Mouse (Mus musculus) intestine, embryonic 16.5 days (tissue): ENCODE measurements at regions not wholly inside any gene's neighbourhood (a gene's known extent, or its start where the extent isn't known, plus 50 kb on each side); places are given as distances from the start of the nearest gene placed in this dataset.

Experiments used
- ATAC-seq: fragments of 200-750 bp; cut with Nextera tagmentation; 2 replicates; pipeline ENCODE4 v1.8.0; 2017; ENCODE audit warnings: moderate TSS enrichment, moderate library complexity
- H3K27ac ChIP-seq: fragments of 300-500 bp; sonication (generic); 2 replicates; pipeline ENCODE4 v1.5.1; 2014; ENCODE audit warnings: mild to moderate bottlenecking, low read length
- H3K27me3 ChIP-seq: fragments of 300-500 bp; sonication (generic); replicated peaks from 2 replicates; pipeline ENCODE4 v1.6.1; 2014; ENCODE audit warnings: low read length, control low read depth, mixed read lengths; ENCODE audit not compliant: control insufficient read depth, insufficient read depth
- H3K36me3 ChIP-seq: fragments of 300-500 bp; sonication (generic); 2 replicates; pipeline ENCODE4 v1.6.1; 2014; ENCODE audit warnings: low read length, control low read depth; ENCODE audit not compliant: control insufficient read depth, insufficient read depth
- H3K4me1 ChIP-seq: fragments of 300-500 bp; sonication (generic); 2 replicates; pipeline ENCODE4 v1.6.1; 2014; ENCODE audit warnings: low read length, control low read depth, mixed read lengths; ENCODE audit not compliant: control insufficient read depth, insufficient read depth
- H3K4me2 ChIP-seq: fragments of 300-500 bp; sonication (generic); 2 replicates; pipeline ENCODE4 v1.6.1; 2014; ENCODE audit warnings: low read depth, low read length, control low read depth
- H3K4me3 ChIP-seq: fragments of 300-500 bp; sonication (generic); 2 replicates; pipeline ENCODE4 v1.5.1; 2014; ENCODE audit warnings: mild to moderate bottlenecking, low read length
- H3K9ac ChIP-seq: fragments of 300-500 bp; sonication (generic); 2 replicates; pipeline ENCODE4 v1.6.1; 2014; ENCODE audit warnings: low read depth, low read length
- H3K9me3 ChIP-seq: fragments of 300-500 bp; sonication (generic); 2 replicates; pipeline ENCODE4 v1.6.1; 2016; ENCODE audit warnings: low read length, control low read depth; ENCODE audit not compliant: control insufficient read depth
- WGBS: fragments of 180-500 bp; shearing (Covaris S2); extraction: QIAGEN DNeasy Blood & Tissue Kit; methylation state at CpG from one replicate; pipeline ENCODE4 v1.1.7; 2014; 5-methylcytosine and 5-hydroxymethylcytosine counted together

DNA sequence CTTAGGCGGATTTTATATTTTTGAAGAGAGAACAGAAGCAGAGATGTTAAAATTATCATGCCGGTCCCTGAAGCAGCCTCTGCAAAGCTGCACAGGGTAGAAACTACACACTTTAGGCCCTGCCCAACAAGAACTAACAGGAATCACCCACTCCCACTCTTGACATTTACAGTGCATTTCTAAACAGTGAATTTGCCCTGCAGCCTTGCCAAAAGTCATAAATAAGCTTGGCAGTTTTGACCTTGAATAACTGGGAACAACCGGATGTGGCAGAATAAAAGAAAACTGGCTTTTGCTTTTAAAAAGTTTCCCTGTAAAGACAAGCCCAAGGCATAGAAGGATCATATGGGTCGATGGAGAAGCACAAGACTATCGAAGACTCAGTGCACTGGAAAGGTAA, 460.1 kb upstream of the Grid2 start:
- WGBS = 55% methylated on average over 5 of the region's 5 CpGs
- no peak for ATAC-seq
- H3K27ac ChIP-seq = peak overlapping the region; percentile 23; the same call in 1 of the 2 replicates
- H3K9ac ChIP-seq = no peak overlapping the region
- H3K4me2 ChIP-seq = no peak overlapping the region
- H3K27me3 ChIP-seq = no peaks in the 10 kb centered on the region
- H3K9me3 ChIP-seq = no peaks in the 10 kb centered on the region
- no peaks in the 10 kb centered on the region for H3K4me1 ChIP-seq
- no peaks in the 10 kb centered on the region for H3K36me3 ChIP-seq
- H3K4me3 ChIP-seq = no peak overlapping the region
